Mouse (Mus musculus) cortical plate, adult 2 months (tissue): ENCODE measurements at regions not wholly inside any gene's neighbourhood (a gene's known extent, or its start where the extent isn't known, plus 50 kb on each side); places are given as distances from the start of the nearest gene placed in this dataset.

Experiments used
- CTCF ChIP-seq: fragments of 200-500 bp; IDR thresholded peaks from 2 replicates; pipeline ENCODE4 v1.5.1; 2011; ENCODE audit warnings: mild to moderate bottlenecking, control low read depth, low read length; ENCODE audit not compliant: insufficient read depth; ENCODE audit errors: extremely low read depth
- POLR2A ChIP-seq: fragments of 200-500 bp; IDR thresholded peaks from 2 replicates; pipeline ENCODE4 v1.6.1; 2011; ENCODE audit warnings: mild to moderate bottlenecking, low read length, control low read depth; ENCODE audit not compliant: insufficient read depth; ENCODE audit errors: extremely low read depth

DNA sequence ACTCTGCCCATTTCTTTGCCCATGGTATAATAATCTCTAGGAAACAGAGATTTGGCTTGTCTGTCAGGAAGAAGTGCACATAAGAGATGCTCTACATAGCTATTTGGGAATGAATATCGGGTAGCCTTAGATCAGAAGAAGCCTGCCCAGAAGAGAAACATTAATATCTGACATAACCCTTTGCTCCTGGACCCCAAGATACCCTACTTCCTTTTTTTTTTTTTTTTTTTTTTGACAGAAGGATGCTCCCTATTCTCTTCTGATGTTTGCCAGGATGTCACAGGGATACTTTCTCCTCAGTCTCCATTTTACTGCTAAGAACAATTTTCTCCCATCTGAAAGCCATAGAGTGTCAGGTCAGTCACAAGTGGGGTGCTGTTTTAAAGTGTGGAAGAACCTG, 1341.4 kb upstream of the A1bg start:
- TF ChIP-seq CTCF (no peak), POLR2A (no peak)
